Mouse (Mus musculus) heart, embryonic 14.5 days (tissue): ENCODE measurements around the gene Slc25a31. TPM values are rescaled to one million over a fixed set of nuclear protein-coding genes. Genes with fewer than 3 reads are reported as not detected.

Experiments used
- ATAC-seq: fragments of 200-750 bp; cut with Nextera tagmentation; 2 replicates; pipeline ENCODE4 v1.8.0; 2017; ENCODE audit warnings: low read depth, moderate TSS enrichment; ENCODE audit not compliant: insufficient number of reproducible peaks, insufficient read depth, low FRiP score
- H3K27ac ChIP-seq, 2 experiments: fragments of 200-500 bp in 1 of 2; fragments of 300-500 bp in 1 of 2; sonication (generic) in 1 of 2; replicated peaks in 1 of 2; 2 replicates each; pipeline ENCODE4 v1.5.1; 2012 to 2014; ENCODE audit warnings: low read depth in 2 of 2, low read length in 2 of 2, control low read depth in 1 of 2, mild to moderate bottlenecking in 1 of 2, mixed read lengths in 1 of 2; ENCODE audit not compliant: control insufficient read depth in 1 of 2, insufficient read depth in 1 of 2
- H3K27me3 ChIP-seq: fragments of 300-500 bp; sonication (generic); 2 replicates; pipeline ENCODE4 v1.6.1; 2014; ENCODE audit warnings: mild to moderate bottlenecking, low read length, control low read depth; ENCODE audit not compliant: control insufficient read depth, insufficient read depth
- H3K36me3 ChIP-seq: fragments of 300-500 bp; sonication (generic); 2 replicates; pipeline ENCODE4 v1.6.1; 2014; ENCODE audit warnings: mild to moderate bottlenecking, control low read depth, low read length, mixed read lengths; ENCODE audit not compliant: control insufficient read depth, insufficient read depth
- H3K4me1 ChIP-seq, 2 experiments: fragments of 200-500 bp in 1 of 2; fragments of 300-500 bp in 1 of 2; sonication (generic) in 1 of 2; 2 replicates each; pipeline ENCODE4 v1.6.1; 2012 to 2014; ENCODE audit warnings: low read length in 2 of 2, control low read depth in 1 of 2, mixed read lengths in 1 of 2; ENCODE audit not compliant: control insufficient read depth in 2 of 2, insufficient read depth in 2 of 2
- H3K4me2 ChIP-seq: fragments of 300-500 bp; sonication (generic); 2 replicates; pipeline ENCODE4 v1.6.1; 2014; ENCODE audit warnings: mild to moderate bottlenecking, low read length
- H3K4me3 ChIP-seq, 2 experiments: fragments of 200-500 bp in 1 of 2; fragments of 300-500 bp in 1 of 2; sonication (generic) in 1 of 2; 2 replicates each; pipeline ENCODE4 v1.5.1; 2012 to 2014; ENCODE audit warnings: low read length in 2 of 2, mild to moderate bottlenecking in 2 of 2, control low read depth in 1 of 2, low read depth in 1 of 2, moderate library complexity in 1 of 2; ENCODE audit not compliant: control insufficient read depth in 1 of 2, insufficient read depth in 1 of 2
- H3K9ac ChIP-seq: fragments of 300-500 bp; sonication (generic); 2 replicates; pipeline ENCODE4 v1.6.1; 2014; ENCODE audit warnings: mild to moderate bottlenecking, low read length
- H3K9me3 ChIP-seq: fragments of 300-500 bp; sonication (generic); 2 replicates; pipeline ENCODE4 v1.6.1; 2016; ENCODE audit warnings: low read length, control low read depth; ENCODE audit not compliant: control insufficient read depth
- WGBS: fragments of 180-500 bp; shearing (Covaris S2); extraction: QIAGEN DNeasy Blood & Tissue Kit; methylation state at CpG from one replicate; pipeline ENCODE4 v1.1.7; 2014; 5-methylcytosine and 5-hydroxymethylcytosine counted together
- polyA plus RNA-seq: library from polyadenylated mRNA; unstranded; fragments of >200 nt; fragmentation: Nextera tagmentation; extraction: Ambion mirVana; gene quantifications from 2 replicates; pipeline ENCODE4 v1.2.1, GENCODE M21; 2014

The Slc25a31 gene
- polyA plus RNA-seq, 1 experiment from 2014 or later, result 1.00 TPM

DNA sequence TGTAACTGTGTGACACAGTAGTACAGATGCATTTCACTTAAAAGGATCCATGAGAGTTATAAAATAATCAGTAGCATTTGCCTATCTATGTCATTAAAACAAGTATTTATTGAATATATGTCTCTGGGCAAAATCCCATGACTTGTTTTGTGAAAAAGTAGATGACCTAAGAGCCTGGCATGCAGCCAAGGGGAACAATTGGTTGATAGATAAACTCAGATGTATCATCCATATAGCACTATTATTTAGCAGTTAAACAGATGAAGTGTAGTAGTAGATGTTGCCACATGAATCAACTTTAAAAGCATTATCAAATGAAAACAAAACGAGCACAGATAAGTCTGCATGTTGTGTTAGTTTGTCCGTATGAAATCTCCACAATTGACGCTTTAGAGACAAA lies 10.4 kb downstream of the Slc25a31 start:
- no peak overlapping the region for H3K4me2 ChIP-seq
- 48% methylated on average over 3 of the region's 3 CpGs for WGBS
- no peaks in the 10 kb centered on the region for H3K4me1 ChIP-seq
- H3K27ac ChIP-seq, result no peak overlapping the region
- no peak overlapping the region for H3K4me3 ChIP-seq
- H3K9me3 ChIP-seq, result no peaks in the 10 kb centered on the region
- no peaks in the 10 kb centered on the region for H3K36me3 ChIP-seq
- no peak for ATAC-seq
- no peaks in the 10 kb centered on the region for H3K27me3 ChIP-seq
- H3K9ac ChIP-seq, result no peak overlapping the region

DNA sequence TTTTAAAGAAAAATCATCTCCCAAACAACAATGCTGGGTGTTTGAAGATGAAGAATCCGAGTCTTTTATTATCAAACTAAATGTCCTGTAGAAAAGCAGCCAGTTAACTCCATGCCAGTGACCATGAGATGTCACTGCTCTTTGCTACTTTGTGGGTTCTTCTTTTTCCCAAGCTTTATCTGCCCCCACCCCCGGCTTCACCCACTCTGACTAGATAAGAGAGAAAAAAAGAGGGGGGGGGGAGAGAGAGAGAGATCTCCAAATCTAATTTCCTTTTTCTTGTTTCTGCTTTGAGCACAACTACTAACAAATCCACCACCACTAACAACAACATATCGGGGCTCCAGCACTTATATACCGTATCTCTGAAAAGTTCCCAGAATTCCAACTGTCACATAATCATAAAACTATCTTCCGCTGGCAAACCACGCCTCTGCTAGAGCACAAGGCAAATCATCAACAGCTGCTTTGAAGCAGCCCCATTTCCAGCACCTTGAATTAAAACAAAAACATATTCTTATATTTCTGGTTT lies 29.8 kb downstream of the Slc25a31 start:
- H3K4me3 ChIP-seq, result no peak overlapping the region
- ATAC-seq, result no peak
- 67% methylated on average over 6 of the region's 6 CpGs for WGBS

DNA sequence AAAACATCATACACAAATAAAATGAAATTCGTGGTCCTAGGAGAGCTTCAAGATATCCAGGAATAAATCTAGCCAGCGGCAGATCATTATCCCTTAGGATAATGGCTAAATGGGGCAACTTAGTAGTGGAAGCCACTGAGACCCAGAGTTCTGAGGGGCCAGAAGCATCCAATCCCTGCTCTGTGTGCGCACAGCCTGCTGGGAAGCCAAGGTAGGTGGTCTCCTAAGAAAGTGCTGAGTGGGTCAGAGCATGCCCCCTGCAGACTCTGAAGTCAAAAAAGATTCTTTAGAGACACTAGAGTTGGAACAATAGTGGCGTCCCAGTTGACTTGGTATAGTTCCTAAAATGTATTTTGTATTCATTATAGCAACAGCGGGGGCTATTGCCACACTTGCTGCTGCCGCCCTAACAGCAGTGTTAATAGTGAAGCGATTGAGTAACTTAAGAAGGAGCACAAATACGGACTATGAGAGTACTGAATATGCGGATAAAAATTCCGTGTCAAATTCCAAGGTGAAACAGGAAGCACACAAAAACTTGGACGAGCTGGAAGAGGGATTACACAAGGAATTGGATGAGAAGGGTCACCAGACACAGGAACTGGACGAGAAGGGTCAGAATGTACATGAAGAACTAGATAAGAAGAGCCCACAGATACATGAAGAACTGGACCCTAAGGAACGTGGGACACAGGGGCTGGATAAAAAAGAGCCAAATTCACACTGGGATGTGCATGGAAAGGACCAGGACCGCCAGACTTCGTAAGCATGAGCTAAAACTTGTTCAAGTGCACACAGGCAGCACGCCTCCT lies 35.6 kb downstream of the Slc25a31 start, which contains the start of gene Hspa4l:
Gene Hspa4l (plus strand): TSS at position 472 of the 812 bp plus-strand sequence.
- Histone ChIP-seq H3K4me3 (peak within 1 kb of the TSS; percentile 77 to 91), H3K36me3 (no peaks in the 10 kb centered on the region), H3K4me2 (peak within 1 kb of the TSS; percentile 87), H3K4me1 (peaks cover 0 to 13% of the 10 kb centered on the region in 2 experiments; a peak in 1 of 4 replicates), H3K27me3 (no peaks in the 10 kb centered on the region), H3K9ac (peak within 1 kb of the TSS; percentile 79), H3K27ac (peak within 1 kb of the TSS; percentile 47 to 67), H3K9me3 (no peaks in the 10 kb centered on the region)
- ATAC-seq, result no peak
- 25% methylated on average over 16 of the region's 16 CpGs for WGBS

More for the DNA sequence above, 29.8 kb downstream of the Slc25a31 start:
- Histone ChIP-seq H3K27me3 (no peaks in the 10 kb centered on the region), H3K4me2 (no peak overlapping the region), H3K9me3 (no peaks in the 10 kb centered on the region), H3K9ac (no peak overlapping the region), H3K4me1 (no peaks in the 10 kb centered on the region), H3K36me3 (no peaks in the 10 kb centered on the region), H3K27ac (no peak overlapping the region)

DNA sequence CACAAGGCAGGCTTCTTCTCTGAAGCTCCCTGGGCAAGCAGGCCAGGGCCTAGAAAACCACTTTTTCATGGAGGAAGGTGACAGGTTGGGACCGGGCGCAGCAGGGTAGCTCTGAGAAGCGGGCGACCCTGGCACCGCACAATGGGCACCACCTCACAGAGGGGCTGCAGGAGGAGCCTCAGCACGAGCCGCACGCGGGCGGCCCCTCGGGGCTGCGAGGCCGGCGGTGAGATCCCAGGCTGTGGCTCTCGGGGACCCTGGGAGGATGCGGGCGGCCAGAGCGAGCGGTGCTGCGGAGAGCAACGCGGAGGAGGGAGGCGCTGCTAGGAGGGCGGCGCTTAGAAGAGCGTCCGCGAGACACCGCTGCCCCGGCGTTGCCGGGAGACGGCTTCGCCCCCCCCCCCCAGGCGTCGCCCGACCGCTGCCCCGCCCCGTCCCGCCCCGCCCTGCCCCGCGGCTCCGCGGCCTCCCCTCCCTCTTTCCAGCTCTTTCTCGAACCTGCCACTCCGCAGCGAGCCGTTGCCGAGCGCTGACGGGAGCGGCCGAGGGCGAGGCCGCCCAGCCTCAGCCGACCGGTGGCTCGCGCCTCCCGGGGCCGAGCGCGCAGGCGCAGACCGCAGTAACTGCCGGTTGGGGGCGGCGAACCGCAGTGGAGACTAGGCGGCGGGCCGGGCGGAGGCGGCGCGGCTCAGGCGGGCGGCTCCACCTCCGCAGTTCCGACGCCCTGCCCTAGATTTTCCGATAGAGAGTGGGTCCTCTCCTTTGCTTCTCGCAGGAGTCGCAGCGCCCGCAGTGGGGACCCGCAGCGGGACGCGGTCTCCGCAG lies 36.4 kb downstream of the Slc25a31 start:
- H3K9ac ChIP-seq, result peak overlapping the region; percentile 79
- peak overlapping the region; percentile 77 to 91 for H3K4me3 ChIP-seq
- peak overlapping the region; percentile 87 for H3K4me2 ChIP-seq
- H3K9me3 ChIP-seq, result no peaks in the 10 kb centered on the region
- ATAC-seq, result peak; percentile 94
- no peaks in the 10 kb centered on the region for H3K27me3 ChIP-seq
- H3K27ac ChIP-seq, result peak overlapping the region; percentile 47 to 67
- under 1% methylated on average over 58 of the region's 93 CpGs for WGBS
- no peaks in the 10 kb centered on the region for H3K36me3 ChIP-seq
- peaks cover 0 to 13% of the 10 kb centered on the region in 2 experiments; a peak in 1 of 4 replicates for H3K4me1 ChIP-seq

DNA sequence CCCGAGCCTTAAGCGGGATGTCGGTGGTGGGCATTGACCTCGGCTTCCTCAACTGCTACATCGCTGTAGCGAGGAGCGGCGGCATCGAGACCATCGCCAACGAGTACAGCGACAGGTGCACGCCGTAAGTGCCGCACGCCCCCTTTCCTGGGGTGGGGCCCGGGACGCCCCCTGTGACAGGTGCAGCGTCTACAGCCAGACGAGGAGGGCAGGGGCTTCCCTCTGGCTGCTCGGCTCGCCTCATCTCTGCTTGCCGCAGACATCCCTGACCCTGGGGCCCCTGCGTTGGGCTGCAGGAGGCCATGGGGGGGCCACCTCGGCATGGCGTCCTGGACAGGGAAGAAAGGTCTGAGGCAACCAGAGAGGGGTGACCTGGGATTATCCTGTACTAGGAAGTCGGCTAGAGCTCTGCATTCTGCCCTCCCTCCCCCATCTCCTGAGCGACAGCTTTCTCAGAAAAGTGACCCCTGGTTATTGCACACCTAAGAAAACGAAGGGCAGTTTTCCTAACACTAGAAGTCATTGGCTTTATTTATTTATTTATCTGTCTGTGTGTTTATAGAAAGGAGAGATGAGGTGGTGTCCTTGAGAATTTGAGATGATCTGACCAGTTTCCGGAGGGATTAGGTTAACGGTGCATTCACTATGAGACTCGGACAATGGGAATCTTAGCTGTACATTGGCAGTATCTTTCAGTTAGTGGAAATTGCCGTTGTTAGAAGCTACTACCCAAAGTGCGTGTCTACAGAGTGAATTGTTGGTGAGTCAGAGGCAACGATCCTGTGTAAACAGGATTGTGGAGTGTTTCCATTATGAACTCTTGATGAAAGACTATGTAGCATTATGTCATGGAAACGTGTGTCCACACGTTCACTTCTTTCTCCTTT lies 37.2 kb downstream of the Slc25a31 start:
- H3K27ac ChIP-seq, result peak overlapping the region; percentile 47 to 67
- no peaks in the 10 kb centered on the region for H3K27me3 ChIP-seq
- no peaks in the 10 kb centered on the region for H3K9me3 ChIP-seq
- WGBS, result 3% methylated on average over 37 of the region's 37 CpGs
- H3K4me1 ChIP-seq, result peaks cover 0 to 13% of the 10 kb centered on the region in 2 experiments; a peak in 1 of 4 replicates
- no peaks in the 10 kb centered on the region for H3K36me3 ChIP-seq
- peak; percentile 34; the same call in 1 of the 2 replicates for ATAC-seq
- peak overlapping the region; percentile 77 to 91 for H3K4me3 ChIP-seq
- peak overlapping the region; percentile 87 for H3K4me2 ChIP-seq
- H3K9ac ChIP-seq, result peak overlapping the region; percentile 79

DNA sequence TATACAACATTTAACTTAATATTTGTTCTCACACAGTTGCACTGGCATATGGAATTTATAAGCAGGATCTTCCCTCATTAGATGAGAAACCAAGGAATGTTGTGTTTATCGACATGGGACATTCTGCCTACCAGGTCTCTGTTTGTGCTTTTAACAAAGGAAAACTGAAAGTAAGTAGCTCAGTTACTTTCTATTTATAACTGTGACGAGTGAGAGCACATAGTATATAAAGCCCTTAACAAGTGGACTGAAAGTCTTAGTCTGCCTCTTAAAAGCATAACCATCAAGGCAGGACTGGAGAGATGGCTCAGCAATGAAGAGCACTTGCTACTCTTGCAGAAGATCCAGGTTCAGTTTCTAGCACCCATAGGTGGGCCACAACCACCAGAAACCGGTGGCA lies 52.1 kb downstream of the Slc25a31 start:
- Histone ChIP-seq H3K27ac (no peak overlapping the region), H3K4me1 (no peaks in the 10 kb centered on the region), H3K9ac (no peak overlapping the region), H3K4me2 (no peak overlapping the region), H3K27me3 (no peaks in the 10 kb centered on the region), H3K4me3 (no peak overlapping the region), H3K9me3 (no peaks in the 10 kb centered on the region), H3K36me3 (peaks cover 46% of the 10 kb centered on the region)
- WGBS, result 65% methylated on average over 3 of the region's 3 CpGs
- no peak for ATAC-seq

DNA sequence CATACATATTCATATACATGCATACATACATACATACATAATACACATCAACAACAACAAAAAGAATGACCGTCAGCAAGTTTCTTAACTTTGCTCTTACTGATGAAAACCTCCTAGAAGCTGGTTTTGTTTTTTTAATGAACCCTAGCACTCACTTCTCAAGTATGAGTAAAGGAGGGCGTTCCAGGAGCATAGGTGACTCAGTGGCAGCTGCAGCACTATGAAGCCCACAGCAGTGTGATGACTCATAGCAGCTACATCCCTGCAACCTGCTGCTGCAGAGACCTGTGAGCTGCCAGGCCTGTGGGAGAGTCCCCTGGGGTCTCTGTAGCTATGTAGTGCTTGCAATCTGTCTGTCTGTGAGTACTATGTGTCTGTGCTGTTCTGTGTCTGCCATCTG lies 52.7 kb downstream of the Slc25a31 start:
- Histone ChIP-seq H3K9ac (no peak overlapping the region), H3K9me3 (no peaks in the 10 kb centered on the region), H3K27me3 (no peaks in the 10 kb centered on the region), H3K36me3 (peaks cover 46% of the 10 kb centered on the region), H3K4me2 (no peak overlapping the region), H3K27ac (no peak overlapping the region), H3K4me3 (no peak overlapping the region), H3K4me1 (no peaks in the 10 kb centered on the region)
- ATAC-seq, result no peak
- WGBS, result 86% methylated on average over 2 of the region's 2 CpGs
